Mouse (Mus musculus): ENCODE results near the gene B4galt5.

- TF ChIP-seq CTCF (IDR thresholded peaks at IDR 0.05; ENCODE audit: control insufficient read depth, insufficient read depth, insufficient replicate concordance, low read depth, low read length) (no peak), POLR2A (IDR thresholded peaks at IDR 0.05; ENCODE audit: control insufficient read depth, low read depth, low read length) (no peak)
Observed at GRCm38 (mm10) chr2:167386456-167386855, 37.5 kb upstream of the B4galt5 start.
